Mouse (Mus musculus) 3T3-L1 (cell line): ENCODE results near the gene Fastk.
"Not testable (repeated sequence)": the region's sequence is repeated elsewhere in the genome, so short reads cannot be mapped to it uniquely, and the experiment has no call there.

Source experiments
- DNase-seq: peaks from one replicate; pipeline ENCODE4 v3.0.0-alpha.2; 2015; ENCODE audit warnings: low read depth, low spot score

The Fastk gene

DNA sequence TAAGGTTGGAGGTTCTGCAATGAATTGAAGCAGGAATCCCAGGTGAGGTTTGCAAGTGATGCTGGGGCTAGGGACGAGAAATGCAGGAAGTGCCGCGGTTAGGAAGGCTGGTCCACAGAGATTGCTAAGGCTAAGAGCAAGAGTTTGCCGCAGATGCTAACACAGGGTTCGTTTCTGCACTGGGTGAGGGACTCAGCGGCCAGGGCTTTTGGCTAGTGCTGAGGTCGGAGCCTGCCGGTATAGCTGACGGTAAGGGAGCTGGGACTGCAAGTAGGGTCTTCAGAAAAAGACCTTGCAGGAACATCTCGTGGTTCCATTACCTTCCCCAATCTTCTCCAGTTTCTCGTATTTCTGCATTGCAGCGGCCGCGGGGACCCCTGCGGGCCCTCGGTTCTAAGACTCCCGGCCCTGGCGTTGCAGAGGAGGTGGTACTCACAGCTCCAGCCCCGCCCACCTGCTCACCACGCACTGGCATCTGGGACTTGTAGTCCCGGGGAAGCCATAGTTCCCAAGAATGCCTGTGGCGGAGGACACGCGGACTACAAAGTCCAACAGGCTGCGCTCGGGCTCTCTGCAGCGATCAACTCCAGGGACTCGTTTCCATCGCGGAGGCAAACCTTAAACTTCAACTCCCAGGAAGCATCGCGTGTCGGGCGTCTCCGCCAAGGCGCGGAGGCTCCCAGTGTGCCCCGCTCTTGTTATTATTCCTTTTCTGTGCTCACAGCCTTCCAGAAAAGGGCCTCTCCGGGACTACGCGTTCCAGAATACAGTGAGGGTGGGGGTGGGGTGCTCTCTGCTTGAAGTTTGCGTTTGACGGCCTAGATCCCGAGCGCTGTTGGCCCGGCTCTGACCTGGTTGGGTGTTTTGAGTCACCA lies 21.7 kb downstream of the Fastk start, which contains the start of the genes Cdk5 and Slc4a2:
Gene Cdk5 (minus strand): TSS at position 402 of the 875 bp plus-strand sequence.
Gene Slc4a2 (plus strand): TSS at position 709 of the 875 bp plus-strand sequence.
- peak; percentile 100 for DNase-seq

- no peak for DNase-seq
Observed at GRCm38 (mm10) chr5:24420381-24420780, 24.7 kb downstream of the Fastk start.

DNA sequence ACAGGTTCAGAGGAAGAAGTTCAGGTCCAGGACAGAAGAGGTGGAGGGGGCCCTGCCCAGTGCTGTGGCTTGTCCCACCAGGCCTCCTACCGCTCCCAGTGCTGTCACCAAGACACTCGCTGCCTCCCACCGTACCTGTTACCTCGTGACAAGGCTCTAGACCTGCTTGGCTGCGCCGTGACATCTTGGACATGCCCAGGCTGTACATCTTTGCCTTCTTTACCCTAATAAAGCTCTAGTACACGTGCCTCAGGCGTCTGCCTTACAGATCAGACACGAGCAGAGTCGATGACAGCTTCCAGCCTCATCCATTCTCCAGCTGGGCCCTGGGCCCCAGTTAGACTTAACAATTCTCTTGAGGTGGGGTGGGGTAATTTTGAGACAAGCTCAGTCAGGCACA lies 27.5 kb downstream of the Fastk start:
- no peak for DNase-seq

DNA sequence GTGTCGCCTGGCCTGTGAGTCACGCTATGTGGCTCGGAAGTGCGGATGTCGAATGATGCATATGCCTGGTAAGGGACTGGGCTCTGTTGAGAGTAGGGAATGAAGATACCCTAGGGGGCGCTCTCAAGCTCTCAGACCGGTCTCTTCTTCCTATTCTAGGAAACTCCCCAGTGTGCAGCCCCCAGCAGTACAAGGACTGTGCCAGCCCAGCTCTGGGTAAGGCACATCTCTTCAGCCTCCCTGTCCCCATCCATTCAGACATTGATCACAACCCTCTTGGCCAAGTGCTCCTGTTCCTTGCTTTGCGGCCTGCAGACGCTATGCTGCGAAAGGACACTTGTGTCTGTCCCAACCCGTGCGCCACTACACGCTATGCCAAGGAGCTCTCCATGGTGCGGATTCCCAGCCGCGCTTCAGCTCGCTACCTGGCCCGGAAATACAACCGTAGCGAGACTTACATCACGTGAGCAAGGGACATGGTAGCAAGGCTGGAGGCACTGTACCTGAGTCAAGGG lies 28.8 kb downstream of the Fastk start:
- DNase-seq, result peak; percentile 73

DNA sequence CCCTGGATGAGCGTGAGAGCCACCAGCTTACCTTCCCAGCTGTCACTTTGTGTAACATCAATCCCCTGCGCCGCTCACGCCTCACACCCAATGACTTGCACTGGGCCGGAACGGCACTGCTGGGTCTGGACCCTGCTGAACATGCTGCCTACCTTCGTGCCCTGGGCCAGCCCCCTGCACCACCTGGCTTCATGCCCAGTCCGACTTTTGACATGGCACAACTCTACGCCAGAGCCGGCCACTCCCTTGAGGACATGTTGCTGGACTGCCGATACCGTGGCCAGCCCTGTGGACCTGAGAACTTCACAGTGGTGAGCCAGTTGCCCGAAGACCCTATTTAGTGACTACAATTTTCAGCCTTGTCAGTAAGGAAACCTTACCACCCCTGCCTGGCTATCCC lies 31.1 kb downstream of the Fastk start:
- DNase-seq, result no peak

- no peak for DNase-seq
Observed at GRCm38 (mm10) chr5:24413042-24413693, 31.9 kb downstream of the Fastk start, which contains the start of gene Asic3. Gene Asic3 (plus strand): TSS chr5:24413392.

- DNase-seq, result peak; percentile 63
Observed at GRCm38 (mm10) chr5:24412063-24412462, 33.0 kb downstream of the Fastk start.

DNA sequence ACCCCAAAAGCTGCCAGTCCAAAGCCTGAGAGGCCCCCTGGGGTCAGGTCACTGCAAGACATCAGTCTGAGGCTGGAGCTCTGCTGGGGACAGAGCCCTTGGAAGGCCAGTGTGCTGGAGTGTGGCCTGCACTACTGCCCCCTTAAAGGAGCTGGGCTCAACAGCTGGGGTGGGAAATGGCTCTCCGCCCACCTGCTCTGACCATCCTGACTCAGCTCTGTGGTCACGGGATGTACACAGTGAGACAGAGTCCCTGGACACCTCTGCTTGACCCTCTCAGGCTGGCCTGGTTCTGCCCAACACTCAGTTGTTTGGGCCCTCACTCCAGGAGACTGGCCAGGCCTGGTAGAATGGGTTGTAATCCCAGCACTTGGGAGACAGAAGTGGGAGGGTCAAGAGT lies 35.6 kb downstream of the Fastk start:
- DNase-seq, result peak; percentile 52

DNA sequence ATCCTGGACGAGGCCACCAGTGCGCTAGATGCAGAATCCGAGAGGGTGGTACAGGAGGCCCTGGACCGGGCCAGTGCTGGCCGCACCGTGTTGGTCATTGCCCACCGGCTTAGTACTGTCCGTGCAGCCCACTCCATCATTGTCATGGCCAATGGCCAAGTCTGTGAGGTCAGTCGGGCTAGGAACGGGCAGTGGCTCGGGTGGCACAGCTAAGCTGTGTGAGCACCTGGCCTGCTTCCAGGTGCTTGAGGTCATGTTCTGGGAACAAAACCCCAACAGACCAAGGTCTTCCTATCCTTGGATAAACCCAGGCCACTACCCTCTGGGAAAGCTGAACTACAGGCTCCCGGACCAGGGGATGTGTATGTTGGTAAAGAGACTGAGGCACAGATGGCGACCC lies 36.4 kb downstream of the Fastk start:
- no peak for DNase-seq

GRCm38 (mm10) chr5:24405389-24405876 lies 39.7 kb downstream of the Fastk start:
- DNase-seq, result no peak

DNA sequence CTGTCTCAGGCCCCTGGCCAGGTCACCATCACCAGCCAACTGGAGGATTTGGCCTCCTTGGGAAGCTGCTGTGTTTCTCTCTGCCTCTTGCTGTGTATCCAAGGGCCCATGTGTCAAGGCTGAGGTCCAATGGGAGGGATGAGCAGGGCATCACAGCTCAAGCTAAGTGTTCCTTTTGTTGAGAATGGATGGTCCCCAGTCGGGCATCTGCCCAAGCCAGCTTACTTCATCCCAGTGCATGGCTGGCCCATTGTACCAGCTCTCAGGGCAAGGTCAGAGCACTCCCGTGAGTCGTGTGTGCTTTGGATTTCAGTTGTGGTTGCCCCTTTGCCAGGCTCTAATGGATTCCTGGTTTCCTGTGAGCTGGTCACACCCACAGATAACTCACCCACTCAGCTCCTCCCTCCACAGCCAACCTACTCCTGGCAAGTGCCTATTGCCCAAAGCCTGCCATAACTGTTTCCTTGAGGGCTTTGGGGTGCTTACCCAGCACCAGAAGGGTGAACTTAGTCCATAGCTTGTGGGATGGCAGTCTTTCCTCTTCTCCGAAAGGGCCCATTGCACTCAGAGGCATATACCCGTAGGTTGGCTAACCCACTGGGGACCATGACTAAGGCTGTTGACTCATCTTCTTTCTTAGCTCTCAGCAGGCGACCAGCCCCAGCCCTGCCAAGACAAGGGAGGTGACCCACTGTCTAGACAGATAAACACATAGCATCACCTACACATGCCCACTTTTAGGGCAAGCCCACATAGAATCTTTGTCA lies 40.3 kb downstream of the Fastk start:
- peak; percentile 95 for DNase-seq

GRCm38 (mm10) chr5:24401969-24402368 lies 43.1 kb downstream of the Fastk start:
- no peak for DNase-seq

GRCm38 (mm10) chr5:24400911-24401605 lies 44.0 kb downstream of the Fastk start:
- peak; percentile 28 for DNase-seq

DNA sequence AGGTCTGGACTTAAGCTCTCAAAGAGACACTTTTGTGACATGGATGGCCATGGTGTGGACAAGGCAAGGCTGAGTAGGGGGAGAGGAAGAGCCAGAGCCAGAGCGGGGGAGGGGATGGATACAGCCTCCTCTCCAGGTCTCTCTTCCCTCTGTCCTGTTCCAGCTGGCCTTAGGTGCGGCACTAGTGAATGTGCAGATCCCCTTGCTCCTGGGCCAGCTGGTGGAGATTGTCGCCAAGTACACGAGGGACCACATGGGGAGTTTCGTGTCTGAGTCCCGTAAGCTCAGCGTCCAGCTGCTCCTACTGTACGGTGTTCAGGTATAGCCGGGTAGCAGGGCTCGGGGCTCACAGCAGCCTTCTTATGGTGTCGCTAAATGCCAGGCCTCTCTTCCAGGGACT lies 44.7 kb downstream of the Fastk start:
- DNase-seq, result no peak

DNA sequence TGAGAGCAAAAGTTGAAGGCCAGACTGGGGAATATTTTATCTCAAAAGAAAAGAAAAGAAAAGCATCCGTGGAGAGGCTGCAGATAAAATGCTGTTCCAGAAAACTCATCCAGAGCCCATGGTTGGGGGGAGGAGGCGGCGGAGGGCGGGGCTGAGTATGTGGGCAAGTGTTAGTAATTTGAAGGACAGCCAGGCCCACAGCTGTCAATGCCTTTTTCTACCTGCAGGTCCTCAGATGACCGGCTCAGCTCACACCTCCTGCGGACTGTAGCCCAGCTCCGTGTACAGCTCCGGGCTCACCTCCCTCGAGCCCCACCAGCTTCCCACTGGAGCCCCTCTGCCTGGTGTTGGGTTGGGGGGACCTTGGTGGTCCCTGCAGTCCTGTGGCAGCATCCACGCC lies 45.4 kb downstream of the Fastk start:
- no peak for DNase-seq

DNA sequence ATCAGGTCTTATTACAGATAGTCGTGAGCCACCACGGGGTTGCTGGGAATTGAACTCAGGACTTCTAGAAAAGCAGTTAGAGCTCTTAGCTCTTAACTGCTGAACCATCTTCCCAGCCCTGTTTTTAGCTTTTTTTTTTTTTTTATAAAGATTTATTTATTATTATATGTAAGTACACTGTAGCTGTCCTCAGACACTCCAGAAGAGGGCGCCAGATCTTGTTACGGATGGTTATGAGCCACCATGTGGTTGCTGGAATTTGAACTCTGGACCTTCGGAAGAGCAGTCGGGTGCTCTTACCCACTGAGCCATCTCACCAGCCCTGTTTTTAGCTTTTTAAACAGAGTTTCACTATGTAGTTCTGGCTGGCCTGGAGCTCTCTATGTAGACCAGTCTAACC lies 48.8 kb downstream of the Fastk start:
- not testable (repeated sequence) for DNase-seq

GRCm38 (mm10) chr5:24394165-24394894 lies 50.8 kb downstream of the Fastk start:
- DNase-seq, result peak; percentile 98

DNA sequence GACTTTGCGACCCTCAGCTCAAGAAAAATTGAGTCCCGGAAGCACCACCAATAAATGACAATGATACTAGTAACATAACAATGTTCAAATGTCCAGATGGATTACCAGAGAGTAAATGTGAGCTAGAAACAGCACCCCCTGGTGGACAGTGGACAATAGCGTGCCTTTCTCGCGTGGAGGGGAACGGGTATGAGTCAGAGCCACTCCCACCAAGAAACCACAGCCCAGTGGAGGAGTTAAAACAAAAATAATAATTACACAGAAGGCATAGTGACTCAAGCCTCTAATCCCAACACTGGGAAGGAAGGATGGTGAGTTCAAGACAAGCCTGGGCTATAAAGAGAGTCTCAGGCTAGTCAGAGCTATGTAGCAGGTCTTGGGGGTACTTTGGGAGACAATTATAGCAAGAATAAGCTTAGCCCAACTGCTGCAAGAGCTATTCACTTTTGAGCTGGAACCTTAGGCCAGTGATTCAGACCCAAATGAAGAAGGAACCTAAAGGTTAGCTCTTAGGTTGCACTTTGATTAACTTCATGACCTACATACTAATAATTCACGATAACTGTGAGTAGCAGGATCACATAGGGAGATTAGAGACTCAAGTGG lies 51.6 kb downstream of the Fastk start, which contains the start of gene Abcb8:
Gene Abcb8 (plus strand): TSS at position 272 of the 606 bp plus-strand sequence.
- peak; percentile 97 for DNase-seq

- DNase-seq, result peak; percentile 58
Observed at GRCm38 (mm10) chr5:24392724-24393123, 52.4 kb downstream of the Fastk start.

DNA sequence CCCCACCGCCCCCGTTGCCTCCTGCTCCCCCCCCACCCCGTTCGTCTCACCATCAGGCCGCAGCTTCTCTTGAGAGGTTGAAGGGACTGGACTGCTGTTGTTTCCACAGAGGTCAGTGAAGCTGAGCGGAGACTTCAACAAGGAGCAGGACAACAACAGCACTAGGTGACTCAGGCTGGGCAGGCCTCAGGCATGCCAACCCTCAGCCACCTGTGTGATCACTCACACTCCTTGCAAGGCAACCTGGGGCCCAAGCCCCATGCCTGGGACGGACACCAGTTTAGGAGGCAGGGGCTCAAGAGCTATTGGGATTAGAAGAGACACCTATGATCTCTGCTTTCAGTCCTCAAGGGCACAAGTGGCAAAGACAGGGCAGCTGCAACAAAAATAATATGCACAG lies 53.2 kb downstream of the Fastk start, which contains the start of gene Atg9b:
Gene Atg9b (minus strand): TSS at position 280 of the 400 bp plus-strand sequence.
- no peak for DNase-seq
